16 mouse cellular contexts compared by ENCODE assay signal in genomic region chr10:105200092-105200491, GRCm38 (mm10).
DNase-seq lines count a peak whose midpoint lies in the region; ATAC-seq lines count a peak whose summit lies in the region.
"Had no signal": no experiment of that assay in that cellular context is flagged by ENCODE, and none has a peak within 500 bp of the region (broad histone marks: within the 10 kb centered on the region; RNA-seq: fewer than 3 reads in every experiment).

No protein-coding gene starts in this region.

- no peak overlapping the region for H3K4me3 ChIP-seq in neural tube, embryonic 11.5 days (ENCODE audit: low read depth, low read length)
- H3K4me3 ChIP-seq in hindbrain, embryonic 10.5 days: no peak overlapping the region
- no peak overlapping the region for H3K4me3 ChIP-seq in midbrain, embryonic 13.5 days (replicated peaks)
- H3K4me3 ChIP-seq: erythroblast, embryonic 14.5 days; heart, embryonic 12.5 days; liver, embryonic 15.5 days had no signal

- no peak overlapping the region; the same call in 1 of the 2 replicates for H3K9ac ChIP-seq in neural tube, embryonic 11.5 days (ENCODE audit: low read length)
- no peak overlapping the region for H3K9ac ChIP-seq in midbrain, embryonic 13.5 days (replicated peaks)
- H3K9ac ChIP-seq: heart, embryonic 12.5 days; liver, embryonic 15.5 days had no signal

- no peak overlapping the region for H3K4me2 ChIP-seq in neural tube, embryonic 11.5 days (ENCODE audit: low read depth)
- H3K4me2 ChIP-seq in midbrain, embryonic 13.5 days (replicated peaks): no peak overlapping the region
- H3K4me2 ChIP-seq: heart, embryonic 12.5 days; liver, embryonic 15.5 days had no signal

- peak; percentile 85 for ATAC-seq in neural tube, embryonic 11.5 days (ENCODE audit: insufficient read depth, low FRiP score, low TSS enrichment)
- peak; percentile 84 for ATAC-seq in midbrain, embryonic 13.5 days

- H3K27ac ChIP-seq in neural tube, embryonic 11.5 days (ENCODE audit: low read depth, low read length): peak overlapping the region; percentile 80
- H3K27ac ChIP-seq in hindbrain, embryonic 10.5 days: peak overlapping the region; percentile 89
- peak overlapping the region; percentile 32 for H3K27ac ChIP-seq in midbrain, embryonic 13.5 days
- H3K27ac ChIP-seq: liver, embryonic 15.5 days had no signal

- H3K27me3 ChIP-seq in neural tube, embryonic 11.5 days (ENCODE audit: control insufficient read depth, insufficient read depth, low read length): no peaks in the 10 kb centered on the region
- H3K27me3 ChIP-seq in hindbrain, embryonic 10.5 days (ENCODE audit: insufficient read depth, poor library complexity, severe bottlenecking): no peaks in the 10 kb centered on the region
- no peaks in the 10 kb centered on the region for H3K27me3 ChIP-seq in midbrain, embryonic 13.5 days
- H3K27me3 ChIP-seq: heart, embryonic 12.5 days; liver, embryonic 15.5 days had no signal

- H3K36me3 ChIP-seq in neural tube, embryonic 11.5 days (ENCODE audit: control insufficient read depth, insufficient read depth, low read length): no peaks in the 10 kb centered on the region
- no peaks in the 10 kb centered on the region for H3K36me3 ChIP-seq in hindbrain, embryonic 10.5 days
- H3K36me3 ChIP-seq in midbrain, embryonic 13.5 days: no peaks in the 10 kb centered on the region
- H3K36me3 ChIP-seq: heart, embryonic 12.5 days; liver, embryonic 15.5 days had no signal

- WGBS in neural tube, embryonic 11.5 days: 36% methylated on average over 4 of the region's 4 CpGs
- 28% methylated on average over 4 of the region's 4 CpGs for WGBS in hindbrain, embryonic 10.5 days
- WGBS in midbrain, embryonic 13.5 days: 6% methylated on average over 4 of the region's 4 CpGs

- DNase-seq in neural tube, embryonic 11.5 days (ENCODE audit: low spot score): peak; percentile 26
- no peak for DNase-seq in neural tube, embryonic 10.5 days (ENCODE audit: extremely low spot score, low spot score)
- peak; percentile 42 for DNase-seq in hindbrain, embryonic 10.5 days (ENCODE audit: low spot score)
- no peak for DNase-seq in c-Kit-positive CD71-positive TER-119-positive erythroid progenitor cells, embryonic 14.5 days (ENCODE audit: low spot score)
- DNase-seq in spleen, postnatal 10 days (ENCODE audit: low spot score in 2 of 2): no peak
- no peak for DNase-seq in frontal cortex, postnatal 14 days (ENCODE audit: low spot score in 2 of 2)
- no peak for DNase-seq in cerebellum, adult 9-11 months
- DNase-seq: B cell, adult 2 months; cerebellum, postnatal 10 days; gastrocnemius, postnatal 10 days; lung, postnatal 36 days; thymus, adult 2 months had no signal

- no peaks in the 10 kb centered on the region for H3K9me3 ChIP-seq in neural tube, embryonic 11.5 days (ENCODE audit: control insufficient read depth, low read length)
- H3K9me3 ChIP-seq in hindbrain, embryonic 10.5 days: no peaks in the 10 kb centered on the region
- no peaks in the 10 kb centered on the region for H3K9me3 ChIP-seq in midbrain, embryonic 13.5 days
- H3K9me3 ChIP-seq: heart, embryonic 12.5 days; liver, embryonic 15.5 days had no signal

- peaks cover 5% of the 10 kb centered on the region; the same call in 1 of the 2 replicates for H3K4me1 ChIP-seq in neural tube, embryonic 11.5 days (ENCODE audit: control insufficient read depth, insufficient read depth, low read length)
- peaks cover 29% of the 10 kb centered on the region for H3K4me1 ChIP-seq in hindbrain, embryonic 10.5 days (replicated peaks)
- H3K4me1 ChIP-seq in midbrain, embryonic 13.5 days (replicated peaks): peaks cover 10% of the 10 kb centered on the region
- H3K4me1 ChIP-seq: heart, embryonic 12.5 days; liver, embryonic 15.5 days had no signal

Comparison
In these comparisons a context has a peak if more than half of its experiments do, and no peak if none do; other contexts are left out.
1. DNase-seq: peak in neural tube, embryonic 11.5 days (single experiment) and hindbrain, embryonic 10.5 days (single experiment); none in neural tube, embryonic 10.5 days (single experiment), c-Kit-positive CD71-positive TER-119-positive erythroid progenitor cells, embryonic 14.5 days (single experiment), spleen, postnatal 10 days (0 of 2), frontal cortex, postnatal 14 days (0 of 2) and cerebellum, adult 9-11 months (single experiment).
2. H3K27ac ChIP-seq: peak in every context shown above with its lines; median percentile 89 in hindbrain, embryonic 10.5 days; 80 in neural tube, embryonic 11.5 days; 32 in midbrain, embryonic 13.5 days.